Mouse (Mus musculus) limb, embryonic 12.5 days (tissue): ENCODE data around the gene Gm20458. TPM values are rescaled to one million over a fixed set of nuclear protein-coding genes. Genes with fewer than 3 reads are reported as not detected.
A peak's percentile ranks its signal among the peaks of the same experiment; 100 is the strongest.

Source experiments
- ATAC-seq: fragments of 200-750 bp; cut with Nextera tagmentation; 2 replicates; pipeline ENCODE4 v1.8.0; 2017; ENCODE audit warnings: low read depth, moderate TSS enrichment; ENCODE audit not compliant: insufficient number of reproducible peaks, insufficient read depth, low FRiP score, low TSS enrichment
- H3K27ac ChIP-seq: fragments of 300-500 bp; sonication (generic); 2 replicates; pipeline ENCODE4 v1.5.1; 2016; ENCODE audit warnings: mild to moderate bottlenecking, moderate library complexity
- H3K27me3 ChIP-seq: fragments of 300-500 bp; sonication (generic); 2 replicates; pipeline ENCODE4 v1.6.1; 2016; ENCODE audit warnings: mild to moderate bottlenecking, moderate library complexity
- H3K36me3 ChIP-seq: fragments of 300-500 bp; sonication (generic); 2 replicates; pipeline ENCODE4 v1.6.1; 2016; ENCODE audit warnings: mild to moderate bottlenecking, moderate library complexity
- H3K4me1 ChIP-seq: fragments of 300-500 bp; sonication (generic); replicated peaks from 2 replicates; pipeline ENCODE4 v1.6.1; 2016
- H3K4me2 ChIP-seq: fragments of 300-500 bp; sonication (generic); 2 replicates; pipeline ENCODE4 v1.6.1; 2016; ENCODE audit warnings: mild to moderate bottlenecking, moderate library complexity
- H3K4me3 ChIP-seq: fragments of 300-500 bp; sonication (generic); replicated peaks from 2 replicates; pipeline ENCODE4 v1.5.1; 2016; ENCODE audit warnings: mild to moderate bottlenecking
- H3K9ac ChIP-seq: fragments of 300-500 bp; sonication (generic); replicated peaks from 2 replicates; pipeline ENCODE4 v1.6.1; 2016; ENCODE audit warnings: mild to moderate bottlenecking, moderate library complexity
- H3K9me3 ChIP-seq: fragments of 300-500 bp; sonication (generic); 2 replicates; pipeline ENCODE4 v1.6.1; 2016; ENCODE audit warnings: mild to moderate bottlenecking, moderate library complexity
- WGBS: fragments of 180-500 bp; shearing (Covaris S2); methylation state at CpG from one replicate; pipeline ENCODE4 v1.1.7; 2016; 5-methylcytosine and 5-hydroxymethylcytosine counted together
- polyA plus RNA-seq: library from polyadenylated mRNA; unstranded; fragments of >200 nt; fragmentation: Nextera tagmentation; extraction: Ambion mirVana; gene quantifications from 2 replicates; pipeline ENCODE4 v1.2.1, GENCODE M21; 2016

Gene Gm20458
- polyA plus RNA-seq, 1 experiment from 2014 or later: 2.3 TPM

DNA sequence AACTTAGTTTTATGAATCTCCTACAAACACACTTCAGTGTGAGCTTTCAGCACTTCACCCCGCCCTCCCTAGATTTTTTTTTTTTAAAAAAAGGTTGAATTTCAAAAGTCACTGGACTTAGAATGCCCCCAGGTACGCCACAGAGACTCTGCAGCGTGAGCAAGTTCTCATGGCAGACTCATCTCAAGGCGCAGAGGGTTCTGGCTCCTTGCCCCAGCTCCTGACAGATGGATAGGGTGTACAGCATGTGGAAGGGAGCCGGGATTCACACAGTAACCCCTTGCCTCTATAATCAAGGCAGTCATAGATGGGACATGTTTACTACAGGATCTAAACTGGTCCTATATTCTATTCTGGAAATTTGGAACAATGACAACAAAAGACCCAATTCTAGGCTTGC lies 35.4 kb upstream of the Gm20458 start:
- Histone ChIP-seq H3K4me2 (no peak overlapping the region), H3K4me1 (peaks cover 3% of the 10 kb centered on the region; the same call in 1 of the 2 replicates), H3K27ac (no peak overlapping the region), H3K36me3 (peaks cover 47% of the 10 kb centered on the region; the same call in 1 of the 2 replicates), H3K27me3 (peaks cover 28% of the 10 kb centered on the region), H3K9me3 (no peaks in the 10 kb centered on the region), H3K4me3 (no peak overlapping the region), H3K9ac (no peak overlapping the region)
- no peak for ATAC-seq
- WGBS: 77% methylated on average over 5 of the region's 5 CpGs

- Histone ChIP-seq H3K4me3 (no peak overlapping the region), H3K36me3 (peaks cover 47% of the 10 kb centered on the region; the same call in 1 of the 2 replicates), H3K9me3 (no peaks in the 10 kb centered on the region), H3K27me3 (peaks cover 28% of the 10 kb centered on the region), H3K27ac (no peak overlapping the region), H3K4me2 (no peak overlapping the region), H3K9ac (no peak overlapping the region), H3K4me1 (peaks cover 9% of the 10 kb centered on the region)
- no peak for ATAC-seq
- 14% methylated on average over 12 of the region's 12 CpGs for WGBS
Observed at GRCm38 (mm10) chr2:164426121-164426520, 34.6 kb upstream of the Gm20458 start.

DNA sequence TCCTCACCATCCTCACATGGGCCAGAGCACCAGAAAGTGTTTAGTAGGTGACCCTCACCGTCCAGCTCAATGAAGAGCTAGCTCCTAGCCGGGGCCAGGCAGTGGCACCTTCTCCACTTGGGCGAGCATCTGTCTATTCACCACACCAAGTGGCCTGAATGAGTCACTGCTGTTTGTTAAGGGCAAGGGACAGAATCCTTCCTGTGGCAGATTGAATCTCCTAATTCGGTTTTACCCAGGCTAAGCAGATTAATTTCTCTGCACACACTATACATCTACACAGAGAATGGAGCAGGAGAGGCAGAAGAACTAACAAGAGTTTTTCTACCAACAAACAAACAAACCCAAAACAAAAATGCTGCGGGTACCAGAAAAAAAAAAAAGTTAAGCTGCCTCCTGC lies 33.8 kb upstream of the Gm20458 start:
- Histone ChIP-seq H3K4me3 (no peak overlapping the region), H3K9ac (no peak overlapping the region), H3K27ac (no peak overlapping the region), H3K4me2 (no peak overlapping the region), H3K9me3 (no peaks in the 10 kb centered on the region), H3K4me1 (peaks cover 18% of the 10 kb centered on the region), H3K36me3 (peaks cover 47% of the 10 kb centered on the region; the same call in 1 of the 2 replicates), H3K27me3 (peaks cover 32% of the 10 kb centered on the region)
- 78% methylated on average over 5 of the region's 5 CpGs for WGBS
- ATAC-seq: no peak

DNA sequence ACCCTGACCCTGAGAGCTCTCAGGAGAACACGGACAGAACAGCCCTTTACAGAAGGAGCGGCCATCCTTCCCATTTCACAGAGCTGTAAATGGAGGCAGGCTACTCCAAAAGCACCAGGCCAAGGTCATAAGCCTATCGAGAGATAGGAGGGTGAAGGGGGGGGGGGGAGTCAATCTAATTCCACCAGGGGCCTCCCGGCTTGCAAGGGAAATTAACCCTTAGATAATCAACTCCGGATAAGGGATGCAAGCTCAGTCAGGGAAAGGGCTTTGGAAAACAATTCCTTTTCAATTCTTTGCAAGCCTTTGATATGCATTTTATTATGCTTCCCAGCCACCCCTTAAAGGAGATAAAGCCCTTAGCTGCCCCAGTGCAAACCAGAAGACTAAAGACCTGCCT lies 32.3 kb upstream of the Gm20458 start:
- ATAC-seq: no peak
- peaks cover 37% of the 10 kb centered on the region for H3K27me3 ChIP-seq
- H3K9ac ChIP-seq: no peak overlapping the region
- H3K27ac ChIP-seq: no peak overlapping the region
- H3K4me1 ChIP-seq: peaks cover 33% of the 10 kb centered on the region
- H3K4me2 ChIP-seq: no peak overlapping the region
- peaks cover 43% of the 10 kb centered on the region; the same call in 1 of the 2 replicates for H3K36me3 ChIP-seq
- 33% methylated on average over 5 of the region's 5 CpGs for WGBS
- H3K4me3 ChIP-seq: no peak overlapping the region
- no peaks in the 10 kb centered on the region for H3K9me3 ChIP-seq

- Histone ChIP-seq H3K27ac (0 out of 2 replicates have a peak overlapping the region, but pooled peaks have one; percentile 1), H3K9ac (no peak overlapping the region), H3K27me3 (peaks cover 37% of the 10 kb centered on the region), H3K9me3 (no peaks in the 10 kb centered on the region), H3K4me1 (peaks cover 47% of the 10 kb centered on the region), H3K36me3 (peaks cover 31% of the 10 kb centered on the region; the same call in 1 of the 2 replicates), H3K4me2 (no peak overlapping the region; the same call in 1 of the 2 replicates), H3K4me3 (no peak overlapping the region)
- WGBS: 47% methylated on average over 15 of the region's 15 CpGs
- no peak for ATAC-seq
Observed at GRCm38 (mm10) chr2:164429881-164430615, 30.7 kb upstream of the Gm20458 start.

GRCm38 (mm10) chr2:164430697-164431096 lies 30.1 kb upstream of the Gm20458 start:
- peaks cover 53% of the 10 kb centered on the region for H3K4me1 ChIP-seq

DNA sequence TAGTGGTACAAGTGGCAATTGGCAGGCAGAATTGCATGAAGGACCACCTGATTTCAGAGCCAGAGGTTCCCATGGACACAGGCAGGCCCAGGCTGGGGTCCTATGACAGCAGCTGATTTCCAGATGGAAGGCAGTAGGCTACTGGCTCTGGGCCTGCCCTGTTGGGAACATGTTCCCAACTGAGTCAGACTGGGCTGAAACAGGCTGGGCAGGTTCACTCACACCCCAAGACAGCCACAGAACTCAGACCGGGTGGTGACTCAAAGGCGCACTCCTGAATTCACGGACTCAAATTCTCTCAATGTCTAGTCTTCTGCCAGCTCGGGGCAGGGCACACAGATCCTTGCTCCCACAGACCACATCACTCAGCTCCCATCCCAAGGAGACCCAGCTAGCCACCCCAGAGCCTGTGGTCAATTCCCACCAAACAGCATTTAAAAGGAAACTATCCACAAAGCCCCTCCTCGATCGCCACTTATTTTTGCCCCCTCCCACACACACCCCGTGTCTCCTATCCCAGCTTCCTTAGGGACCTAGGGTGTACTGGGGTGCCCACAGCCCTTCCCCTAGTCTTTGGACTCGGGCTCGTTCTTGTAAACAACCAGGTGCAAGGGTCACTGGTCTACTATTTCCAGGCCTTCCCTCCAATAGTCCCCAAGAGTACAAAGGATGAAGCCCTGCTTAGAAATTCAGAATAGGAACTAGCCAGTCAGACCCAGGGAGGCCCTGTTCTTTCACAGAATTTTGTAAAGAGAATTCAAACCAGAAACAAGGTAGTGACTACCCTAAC lies 28.9 kb upstream of the Gm20458 start:
- no peak for ATAC-seq
- Histone ChIP-seq H3K4me2 (no peak overlapping the region), H3K9ac (peak overlapping the region; percentile 23; the same call in 1 of the 2 replicates), H3K4me1 (peaks cover 65% of the 10 kb centered on the region), H3K4me3 (no peak overlapping the region), H3K27ac (peak overlapping the region; percentile 56; the same call in 1 of the 2 replicates), H3K36me3 (peaks cover 19% of the 10 kb centered on the region; the same call in 1 of the 2 replicates), H3K27me3 (peaks cover 37% of the 10 kb centered on the region), H3K9me3 (no peaks in the 10 kb centered on the region)
- WGBS: 67% methylated on average over 9 of the region's 9 CpGs

More at GRCm38 (mm10) chr2:164430697-164431096, 30.1 kb upstream of the Gm20458 start:
- WGBS: 3% methylated on average over 7 of the region's 7 CpGs
- Histone ChIP-seq H3K4me3 (no peak overlapping the region), H3K9me3 (no peaks in the 10 kb centered on the region), H3K9ac (no peak overlapping the region), H3K36me3 (peaks cover 31% of the 10 kb centered on the region; the same call in 1 of the 2 replicates), H3K27me3 (peaks cover 37% of the 10 kb centered on the region), H3K27ac (0 out of 2 replicates have a peak overlapping the region, but pooled peaks have one; percentile 1), H3K4me2 (peak overlapping the region; percentile 20)
- no peak for ATAC-seq

DNA sequence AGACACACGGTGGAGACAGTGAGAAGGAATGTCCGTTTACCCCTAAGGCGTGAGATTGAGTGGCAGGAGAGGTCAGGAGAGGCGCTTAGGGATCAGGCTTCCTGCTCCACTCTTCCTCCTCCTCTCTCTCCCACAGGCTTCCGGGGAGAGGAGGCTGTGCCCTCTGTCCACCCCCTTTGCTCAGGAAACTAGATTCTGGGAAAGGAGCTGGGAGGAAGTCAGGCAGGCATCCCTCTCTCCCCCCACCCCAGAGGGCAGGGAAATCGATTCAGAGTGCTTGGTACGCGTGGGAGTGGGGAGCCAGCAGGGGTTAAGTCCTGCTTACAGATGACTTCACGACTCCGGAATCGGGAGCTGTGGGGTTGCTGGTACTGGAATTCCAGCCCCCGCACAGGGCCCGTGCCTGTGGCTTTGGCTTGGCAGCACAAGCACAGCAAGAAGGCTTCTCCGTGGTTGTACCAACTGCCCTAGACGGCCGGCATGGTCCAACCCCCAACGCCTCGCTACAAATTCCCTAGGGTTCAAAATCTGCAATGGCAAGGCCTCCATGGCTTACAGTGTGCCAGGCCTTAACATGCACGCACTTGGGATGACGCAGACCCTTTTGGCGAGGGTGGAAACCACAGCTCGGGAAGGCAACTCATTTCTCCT lies 28.1 kb upstream of the Gm20458 start:
- Histone ChIP-seq H3K27me3 (peaks cover 33% of the 10 kb centered on the region), H3K9me3 (no peaks in the 10 kb centered on the region), H3K4me2 (peak overlapping the region; percentile 28), H3K4me1 (peaks cover 73% of the 10 kb centered on the region), H3K9ac (peak overlapping the region; percentile 23; the same call in 1 of the 2 replicates), H3K36me3 (peaks cover 19% of the 10 kb centered on the region; the same call in 1 of the 2 replicates), H3K27ac (peak overlapping the region; percentile 56; the same call in 1 of the 2 replicates), H3K4me3 (no peak overlapping the region)
- WGBS: 25% methylated on average over 22 of the region's 22 CpGs
- no peak for ATAC-seq

DNA sequence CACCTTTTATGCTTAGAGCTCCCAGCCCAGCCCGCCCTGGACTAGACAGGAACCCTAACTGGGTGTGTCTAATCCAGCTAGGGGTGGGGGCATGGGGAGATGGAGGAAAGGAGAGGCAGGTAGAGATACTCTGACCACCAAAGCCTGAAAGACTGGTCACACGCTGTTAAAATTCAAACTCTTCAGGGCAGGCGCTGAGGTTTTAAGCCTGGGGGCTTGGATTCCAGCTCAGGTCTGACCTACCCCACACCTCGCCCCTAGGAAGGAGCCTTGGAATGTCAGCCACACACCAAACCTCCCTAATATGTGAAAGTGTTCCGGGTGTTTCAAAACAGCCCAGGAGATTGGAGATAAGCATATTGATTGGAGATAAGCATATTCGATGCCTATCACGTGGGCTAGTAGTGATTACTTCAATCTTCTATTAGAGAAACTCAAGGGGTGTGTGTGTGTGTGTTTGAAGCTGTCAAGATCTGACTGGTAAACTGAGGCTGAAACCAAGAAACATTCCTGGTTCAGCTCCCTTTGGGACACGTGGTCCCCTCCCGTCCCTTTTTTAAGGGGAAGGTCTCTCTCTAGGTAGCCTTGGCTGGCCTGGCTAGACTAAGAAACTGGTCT lies 27.4 kb upstream of the Gm20458 start:
- ATAC-seq: no peak
- H3K4me3 ChIP-seq: no peak overlapping the region
- no peak overlapping the region for H3K9ac ChIP-seq
- peaks cover 27% of the 10 kb centered on the region for H3K27me3 ChIP-seq
- peak overlapping the region; percentile 56; the same call in 1 of the 2 replicates for H3K27ac ChIP-seq
- H3K4me1 ChIP-seq: peaks cover 80% of the 10 kb centered on the region
- peaks cover 12% of the 10 kb centered on the region; the same call in 1 of the 2 replicates for H3K36me3 ChIP-seq
- no peaks in the 10 kb centered on the region for H3K9me3 ChIP-seq
- H3K4me2 ChIP-seq: peak overlapping the region; percentile 28; the same call in 1 of the 2 replicates
- 75% methylated on average over 9 of the region's 9 CpGs for WGBS

- peaks cover 87% of the 10 kb centered on the region for H3K4me1 ChIP-seq
- H3K4me3 ChIP-seq: no peak overlapping the region
- H3K27ac ChIP-seq: no peak overlapping the region
- no peak overlapping the region for H3K9ac ChIP-seq
- 44% methylated on average over 3 of the region's 3 CpGs for WGBS
- no peak overlapping the region for H3K4me2 ChIP-seq
- H3K9me3 ChIP-seq: no peaks in the 10 kb centered on the region
- H3K36me3 ChIP-seq: no peaks in the 10 kb centered on the region
- ATAC-seq: no peak
- peaks cover 16% of the 10 kb centered on the region for H3K27me3 ChIP-seq
Observed at GRCm38 (mm10) chr2:164434681-164435080, 26.1 kb upstream of the Gm20458 start.
